Mouse (Mus musculus): Measurements from ENCODE around the gene Pglyrp2.

- TF ChIP-seq GATA1 (IDR thresholded peaks at IDR 0.05; ENCODE audit: borderline replicate concordance, low read length): no peak
- no peak for TF ChIP-seq FLI1 (IDR thresholded peaks at IDR 0.05; ENCODE audit: low read length)
Measured at GRCm38 (mm10) chr17:32377137-32377536, 46.8 kb downstream of the Pglyrp2 start.

All from megakaryocyte, embryonic 14.5 days (primary cell).